Mouse (Mus musculus) mature B cell (primary cell): ENCODE measurements around the gene Kif28.

ENCODE experiments used
- in situ Hi-C: fragments of 300-500 bp; cut with MboI; formaldehyde crosslinking; loops from 2 replicates; pipeline ENCODE4 v1.14.3; 2019

Gene Kif28

DNA sequence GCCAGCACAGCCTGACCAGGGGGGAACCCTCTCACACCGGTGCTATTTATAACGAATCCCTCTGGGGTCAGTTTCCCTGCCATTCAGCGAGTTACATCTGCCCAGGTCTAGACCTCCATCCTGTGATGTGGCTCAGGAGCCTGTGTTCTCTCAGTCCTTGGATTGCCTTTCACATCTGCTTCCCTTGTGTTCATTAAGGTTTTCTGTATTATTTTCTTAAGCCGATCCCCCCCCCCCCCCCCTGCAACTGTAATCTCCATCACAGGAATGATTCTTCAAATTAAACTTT is 99.1 kb downstream of the Kif28 start:
- in situ Hi-C loops, result no loop called here
